Mouse (Mus musculus) embryonic fibroblast, embryonic 13.5 days (primary cell): ENCODE measurements around the gene Larp4b. TPM values are rescaled to one million over a fixed set of nuclear protein-coding genes. Genes with fewer than 3 reads are reported as not detected.

Experiments
- H3K27ac ChIP-seq: 2 replicates; pipeline ENCODE4 v1.5.1; 2012; ENCODE audit warnings: low read length, control low read depth, inconsistent platforms; ENCODE audit not compliant: insufficient read depth
- H3K4me1 ChIP-seq: 2 replicates; pipeline ENCODE4 v1.6.1; 2011; ENCODE audit warnings: low read length; ENCODE audit not compliant: control insufficient read depth, insufficient read depth
- H3K4me3 ChIP-seq: 2 replicates; pipeline ENCODE4 v1.5.1; 2011; ENCODE audit warnings: mild to moderate bottlenecking, control low read depth, low read length; ENCODE audit not compliant: insufficient read depth
- CTCF ChIP-seq: IDR thresholded peaks from 2 replicates; pipeline ENCODE4 v1.5.1; 2011; ENCODE audit warnings: mild to moderate bottlenecking, control low read depth, low read length, moderate library complexity, borderline replicate concordance; ENCODE audit not compliant: insufficient read depth
- POLR2A ChIP-seq: IDR thresholded peaks from 2 replicates; pipeline ENCODE4 v1.6.1; 2011; ENCODE audit warnings: low read depth, mild to moderate bottlenecking, control low read depth, low read length, moderate library complexity
- polyA plus RNA-seq: library from polyadenylated mRNA; stranded (reverse); fragments of >200 nt; gene quantifications from 2 replicates; pipeline ENCODE4 v1.2.4, GENCODE M21; 2011; ENCODE audit warnings: low read depth; ENCODE audit not compliant: missing spikeins, insufficient read length

Gene Larp4b
- polyA plus RNA-seq, 1 experiment = 54.6 TPM

- Histone ChIP-seq H3K4me3 (no peak overlapping the region), H3K4me1 (no peaks in the 10 kb centered on the region), H3K27ac (no peak overlapping the region)
- no peak for TF ChIP-seq POLR2A
- TF ChIP-seq CTCF = no peak
These were observed 75.9 kb downstream of the Larp4b start for GRCm38 (mm10) chr13:9169616-9170015.

- Histone ChIP-seq H3K4me1 (no peaks in the 10 kb centered on the region), H3K27ac (no peak overlapping the region), H3K4me3 (no peak overlapping the region)
- TF ChIP-seq POLR2A = no peak
- TF ChIP-seq CTCF = no peak
These were observed 77.0 kb downstream of the Larp4b start for GRCm38 (mm10) chr13:9170726-9171125.

- no peaks in the 10 kb centered on the region for H3K4me1 ChIP-seq
- no peak overlapping the region for H3K27ac ChIP-seq
- no peak overlapping the region for H3K4me3 ChIP-seq
- no peak for TF ChIP-seq POLR2A
- no peak for TF ChIP-seq CTCF
These were observed 79.7 kb downstream of the Larp4b start for GRCm38 (mm10) chr13:9173414-9173813.

- Histone ChIP-seq H3K4me3 (no peak overlapping the region), H3K4me1 (no peaks in the 10 kb centered on the region), H3K27ac (no peak overlapping the region)
- TF ChIP-seq CTCF (no peak), POLR2A (no peak)
These were observed 81.5 kb downstream of the Larp4b start for GRCm38 (mm10) chr13:9175171-9175570.

- no peaks in the 10 kb centered on the region for H3K4me1 ChIP-seq
- H3K4me3 ChIP-seq = no peak overlapping the region
These were observed 84.6 kb downstream of the Larp4b start for GRCm38 (mm10) chr13:9178270-9178669.

GRCm38 (mm10) chr13:9178718-9179117 is 85.0 kb downstream of the Larp4b start:
- TF ChIP-seq CTCF (no peak; the same call in 1 of the 2 replicates), POLR2A (no peak)
- Histone ChIP-seq H3K4me3 (no peak overlapping the region), H3K4me1 (no peaks in the 10 kb centered on the region), H3K27ac (no peak overlapping the region)

More at GRCm38 (mm10) chr13:9178270-9178669, 84.6 kb downstream of the Larp4b start:
- H3K27ac ChIP-seq = no peak overlapping the region
- TF ChIP-seq POLR2A = no peak
- TF ChIP-seq CTCF = no peak

GRCm38 (mm10) chr13:9180221-9180620 is 86.5 kb downstream of the Larp4b start:
- no peak for TF ChIP-seq CTCF
- Histone ChIP-seq H3K4me1 (no peaks in the 10 kb centered on the region), H3K27ac (no peak overlapping the region), H3K4me3 (no peak overlapping the region)

GRCm38 (mm10) chr13:9181106-9181505 is 87.4 kb downstream of the Larp4b start:
- TF ChIP-seq POLR2A = no peak
- Histone ChIP-seq H3K4me1 (no peaks in the 10 kb centered on the region), H3K4me3 (no peak overlapping the region), H3K27ac (no peak overlapping the region)

GRCm38 (mm10) chr13:9181666-9182264 is 88.1 kb downstream of the Larp4b start:
- H3K4me3 ChIP-seq = no peak overlapping the region
- no peak for TF ChIP-seq POLR2A
- TF ChIP-seq CTCF = peak; percentile 86
- H3K27ac ChIP-seq = no peak overlapping the region
- H3K4me1 ChIP-seq = no peaks in the 10 kb centered on the region

GRCm38 (mm10) chr13:9184281-9184680 is 90.6 kb downstream of the Larp4b start:
- Histone ChIP-seq H3K27ac (no peak overlapping the region), H3K4me3 (no peak overlapping the region)

GRCm38 (mm10) chr13:9184716-9185115 is 91.0 kb downstream of the Larp4b start:
- H3K4me1 ChIP-seq = no peaks in the 10 kb centered on the region
- no peak for TF ChIP-seq CTCF
- no peak for TF ChIP-seq POLR2A

More at GRCm38 (mm10) chr13:9184281-9184680, 90.6 kb downstream of the Larp4b start:
- H3K4me1 ChIP-seq = no peaks in the 10 kb centered on the region
- no peak for TF ChIP-seq POLR2A
- no peak for TF ChIP-seq CTCF

More at GRCm38 (mm10) chr13:9184716-9185115, 91.0 kb downstream of the Larp4b start:
- H3K27ac ChIP-seq = no peak overlapping the region
- no peak overlapping the region for H3K4me3 ChIP-seq
